Mouse (Mus musculus) heart, postnatal 14 days (tissue): ENCODE measurements around the gene Ywhah. TPM values are rescaled to one million over a fixed set of nuclear protein-coding genes. Genes with fewer than 3 reads are reported as not detected.

Source experiments
- DNase-seq, 2 experiments: peaks; one replicate each; pipeline ENCODE4 v3.0.0; 2021 to 2022
- intact Hi-C: fragments of 180-260 bp; cut with DNase I; formaldehyde crosslinking; loops from one replicate; pipeline ENCODE4 v1.15.1; 2025
- long read RNA-seq, 2 experiments: library from polyadenylated mRNA; stranded (forward); transcript quantifications; one replicate each; pipeline ENCODE4 v2.0.0; 2021
- total RNA-seq, 2 experiments: library from RNA; stranded (reverse); gene quantifications; 2 replicates each; pipeline ENCODE4 v1.2.3; 2021

The Ywhah gene
- 100 to 1,000 TPM; 104 to 126 TPM for total RNA-seq
- long read RNA-seq, experiment 1, transcript Ywhah-201 (2 exons, 1,764 nt): major isoform, 322 of 327 reads
- long read RNA-seq, experiment 1, partial matches to known transcripts: 0 of 327 reads
- long read RNA-seq, experiment 1, other reads (novel, unspliced or antisense): 3 of 327 reads
- long read RNA-seq, experiment 2, transcript Ywhah-201 (2 exons, 1,764 nt): major isoform, 196 of 197 reads
- long read RNA-seq, experiment 2, partial matches to known transcripts: 0 of 197 reads
- long read RNA-seq, experiment 2, other reads (novel, unspliced or antisense): 1 of 197 reads

- intact Hi-C loops: loop anchor here (5.0 kb wide), 1 partner anchor 156 kb away; the partner anchor contains the start of gene Depdc5
- peak; percentile 97 to 98 for DNase-seq
Observed at GRCm38 (mm10) chr5:33018561-33019425, at the start of gene Ywhah. Ywhah (plus strand) TSS chr5:33018816.

DNA sequence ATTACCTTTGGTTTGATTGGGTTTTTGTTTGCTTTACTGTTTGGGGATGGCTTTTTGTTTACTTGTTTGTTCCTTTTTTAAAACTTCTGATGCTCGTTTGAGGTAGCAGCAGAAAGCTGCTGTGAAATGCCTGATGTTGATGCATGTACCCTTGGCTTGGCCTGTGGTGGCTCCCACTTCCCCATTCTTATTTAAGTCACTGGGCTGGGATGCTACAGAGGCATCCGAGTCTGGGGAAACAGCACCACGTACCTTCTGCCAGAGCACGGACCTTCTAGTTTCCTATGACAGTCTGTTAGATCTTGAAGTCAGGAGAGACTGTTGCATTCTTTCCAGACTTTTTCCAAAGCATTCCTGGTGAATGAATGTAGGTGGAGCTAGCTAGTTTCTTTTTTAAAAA lies 42.1 kb upstream of the Ywhah start:
- intact Hi-C loops: loop anchor here (2.0 kb wide), 1 partner anchor 56 kb away; no protein-coding TSS in a partner anchor
- no peak for DNase-seq

DNA sequence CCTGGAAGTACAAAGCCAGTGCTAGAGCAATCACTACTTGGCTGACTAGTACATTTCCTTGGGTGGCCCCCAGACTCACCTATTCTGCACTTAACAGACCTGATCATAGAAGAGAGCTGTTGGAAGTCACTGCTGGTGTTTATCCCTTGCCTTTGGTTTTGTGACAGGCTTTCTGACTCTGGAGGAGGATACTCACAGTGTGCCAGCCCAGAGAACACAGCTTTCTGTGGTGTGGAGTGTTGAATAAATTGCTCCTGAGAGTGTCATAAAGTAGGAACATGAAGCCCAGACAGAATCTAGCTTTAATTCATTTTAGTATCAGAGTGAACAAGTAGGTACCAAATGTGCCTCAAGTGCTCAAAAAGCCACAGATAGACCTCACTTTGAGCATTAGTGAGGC lies 41.4 kb upstream of the Ywhah start:
- intact Hi-C loops: loop anchor here (2.0 kb wide), 1 partner anchor 56 kb away; no protein-coding TSS in a partner anchor
- DNase-seq: no peak

DNA sequence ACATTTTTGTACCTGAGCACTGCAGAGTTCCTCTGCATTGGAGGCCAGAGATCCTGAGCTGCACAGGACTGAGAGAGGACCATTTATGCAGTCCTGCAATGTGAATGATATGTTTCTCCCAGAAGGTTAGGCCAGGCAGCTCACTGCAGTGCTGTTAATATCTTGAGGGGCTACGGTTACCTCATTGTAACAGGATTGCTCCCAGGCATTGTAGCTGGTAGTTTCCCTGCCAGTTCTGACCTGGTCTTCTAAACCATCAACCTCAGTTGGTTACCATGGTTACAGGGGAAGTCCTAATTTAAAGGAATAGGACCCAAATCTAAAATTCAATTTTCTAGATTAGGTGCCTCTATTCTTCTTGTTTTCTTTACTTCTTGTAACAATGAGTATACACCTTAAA lies 33.2 kb upstream of the Ywhah start:
- DNase-seq: no peak
- intact Hi-C loops: loop anchor here (5.0 kb wide), 1 partner anchor 37 kb away; no protein-coding TSS in a partner anchor

GRCm38 (mm10) chr5:32987873-32988272 lies 30.7 kb upstream of the Ywhah start:
- intact Hi-C loops: loop anchor here (5.0 kb wide), 1 partner anchor 34 kb away; no protein-coding TSS in a partner anchor
- DNase-seq: no peak

GRCm38 (mm10) chr5:32989959-32990640 lies 28.5 kb upstream of the Ywhah start:
- no peak for DNase-seq
- intact Hi-C loops: loop anchor here (2.0 to 5.0 kb wide), 2 partner anchors 32 to 43 kb away; no protein-coding TSS in a partner anchor

- intact Hi-C loops: loop anchor here (2.0 kb wide), 1 partner anchor 42 kb away; no protein-coding TSS in a partner anchor
- DNase-seq: peak; percentile 40 to 58
Observed at GRCm38 (mm10) chr5:32991152-32991551, 27.5 kb upstream of the Ywhah start.

DNA sequence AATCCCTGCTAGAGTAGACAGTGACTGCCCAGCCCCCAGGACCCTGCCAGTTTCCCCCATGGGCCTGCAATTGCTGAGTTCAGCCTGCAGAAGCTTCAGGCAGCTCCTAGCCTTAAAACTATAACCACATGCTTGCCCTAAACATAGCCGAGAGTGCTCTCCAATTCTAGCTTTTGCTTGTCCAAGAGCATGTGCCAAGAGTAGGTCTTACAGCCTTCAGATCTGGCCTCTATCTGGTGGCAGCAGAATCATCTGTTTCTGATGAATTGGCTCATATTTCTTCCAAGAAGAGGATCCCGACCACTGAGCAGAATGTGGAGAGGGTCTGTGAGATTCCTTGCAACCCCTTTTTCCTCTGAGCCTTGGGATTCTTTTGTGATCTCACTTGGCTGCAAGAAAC lies 24.1 kb upstream of the Ywhah start:
- intact Hi-C loops: no loop called here
- DNase-seq: no peak

DNA sequence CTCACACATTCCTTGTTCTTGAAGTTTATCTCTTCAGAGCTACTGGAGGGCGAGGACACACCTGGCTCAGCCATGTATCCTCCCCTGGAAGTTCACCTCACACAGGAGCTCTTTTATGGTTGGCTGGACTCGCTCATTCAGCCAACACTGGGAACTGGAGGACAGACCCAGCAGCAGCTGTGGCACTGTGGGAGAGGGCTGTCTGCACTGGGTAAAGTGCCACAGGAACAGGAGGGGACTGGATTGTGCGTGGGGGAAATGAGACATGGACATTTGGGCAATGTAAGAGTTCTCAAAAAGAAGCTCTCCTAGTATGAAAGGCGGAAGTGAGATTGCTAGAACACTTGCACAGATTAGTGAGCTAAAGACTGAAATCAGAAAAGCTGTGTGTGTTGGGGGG lies 22.9 kb upstream of the Ywhah start:
- intact Hi-C loops: no loop called here
- no peak for DNase-seq

GRCm38 (mm10) chr5:32996560-32996959 lies 22.1 kb upstream of the Ywhah start:
- intact Hi-C loops: no loop called here
- no peak for DNase-seq

DNA sequence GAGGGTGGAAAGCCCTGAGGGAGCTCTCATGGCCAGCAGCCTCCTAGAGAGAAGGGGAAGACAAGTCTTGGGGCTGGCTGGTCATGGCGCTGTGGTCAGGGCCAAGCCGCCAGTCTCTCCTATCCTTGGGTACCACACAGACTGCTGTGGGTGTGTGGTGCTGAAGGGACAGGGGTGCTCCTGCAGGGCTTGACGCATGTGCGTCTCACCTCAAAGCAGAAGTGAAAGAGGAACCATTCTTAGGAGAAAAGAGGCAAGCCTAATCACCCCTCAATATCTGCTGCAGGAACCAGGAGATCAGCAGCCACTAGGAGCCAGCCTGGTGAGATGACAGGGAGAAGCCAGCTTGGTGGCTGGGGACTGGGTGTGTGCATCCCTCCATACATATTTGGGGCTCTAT lies 20.9 kb upstream of the Ywhah start:
- intact Hi-C loops: no loop called here

DNA sequence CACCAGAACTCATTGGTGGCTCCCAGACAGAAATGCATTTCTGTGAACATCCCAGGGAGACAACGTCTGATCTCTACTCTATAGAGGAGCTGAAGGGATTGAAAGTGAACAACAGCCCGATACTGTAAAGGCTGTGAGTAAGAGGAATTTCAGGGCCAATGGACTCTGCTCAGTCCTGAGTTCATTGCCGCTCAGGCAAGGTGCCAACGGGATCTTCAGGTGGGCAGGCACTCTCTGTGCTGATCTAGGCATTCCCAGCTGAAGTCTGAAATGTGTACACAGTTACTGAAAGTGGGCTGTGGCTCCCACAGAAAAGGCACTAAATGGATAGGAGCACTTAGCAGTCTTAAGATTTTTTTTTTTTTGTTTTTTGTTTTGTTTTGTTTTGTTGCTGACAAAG lies 19.8 kb upstream of the Ywhah start:
- intact Hi-C loops: no loop called here
- no peak for DNase-seq

More for the DNA sequence above, 20.9 kb upstream of the Ywhah start:
- no peak for DNase-seq

DNA sequence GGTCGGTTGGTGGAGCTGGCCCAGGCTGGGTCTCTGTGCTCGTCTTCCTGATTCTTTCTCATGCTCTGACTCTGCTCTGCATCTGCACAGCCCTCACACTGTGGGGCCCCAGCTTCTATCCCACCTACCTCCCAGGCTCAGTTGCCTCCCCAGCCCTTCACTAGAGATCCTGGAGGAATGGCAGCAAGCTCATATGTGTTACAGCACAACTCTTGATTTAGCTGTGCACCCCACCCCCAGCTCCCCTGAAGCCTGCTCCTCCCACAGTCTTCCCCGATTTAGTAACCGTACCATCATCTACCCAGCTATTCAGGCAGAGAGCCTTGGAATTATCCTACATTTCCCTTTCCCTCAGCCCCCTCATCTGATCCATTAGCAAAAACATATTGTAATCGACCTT lies 17.5 kb upstream of the Ywhah start:
- no peak for DNase-seq
- intact Hi-C loops: no loop called here

DNA sequence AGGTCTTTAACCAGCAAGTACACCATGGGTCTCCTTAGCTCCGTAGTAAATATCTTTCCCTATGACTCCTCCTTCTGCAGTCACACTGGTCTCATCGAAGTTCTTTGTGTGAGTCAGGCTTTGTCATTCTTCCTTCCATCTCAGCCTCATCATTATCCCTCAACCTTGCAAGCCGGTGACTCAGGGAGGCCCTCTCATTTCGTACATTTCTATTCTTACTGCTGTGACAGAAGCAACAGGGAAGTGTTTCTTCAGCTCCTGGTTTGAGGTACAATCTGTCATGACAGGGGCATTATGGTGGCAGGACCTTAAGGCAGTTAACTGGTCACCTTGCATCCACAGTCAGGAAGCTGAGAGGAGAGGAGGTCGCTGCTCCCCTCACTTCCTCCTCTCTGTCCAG lies 15.8 kb upstream of the Ywhah start:
- intact Hi-C loops: no loop called here
- no peak for DNase-seq

DNA sequence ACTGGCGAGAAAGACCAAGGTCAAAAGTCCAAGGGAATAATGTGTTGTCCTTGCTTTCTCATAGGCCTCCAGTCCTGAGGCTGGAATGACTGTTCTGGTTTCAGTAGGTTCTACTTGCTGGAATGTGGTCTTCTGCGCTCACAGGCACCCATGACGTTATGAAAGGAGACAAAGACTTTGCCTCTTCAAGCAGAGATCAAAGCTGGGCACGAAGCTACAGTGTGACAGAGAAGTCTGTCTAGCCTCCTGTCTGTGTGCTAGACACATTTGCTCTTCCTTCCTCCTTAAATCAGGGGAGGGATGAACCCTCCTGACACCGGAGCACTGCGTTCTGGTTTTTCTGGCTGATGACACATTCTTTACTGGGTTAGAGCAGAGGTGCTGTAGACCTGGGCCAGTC lies 15.1 kb upstream of the Ywhah start:
- intact Hi-C loops: no loop called here
- DNase-seq: no peak

- DNase-seq: no peak
Observed at GRCm38 (mm10) chr5:33004110-33004509, 14.5 kb upstream of the Ywhah start.

GRCm38 (mm10) chr5:33005442-33006145 lies 13.0 kb upstream of the Ywhah start:
- intact Hi-C loops: no loop called here
- no peak for DNase-seq

More at GRCm38 (mm10) chr5:33004110-33004509, 14.5 kb upstream of the Ywhah start:
- intact Hi-C loops: no loop called here

DNA sequence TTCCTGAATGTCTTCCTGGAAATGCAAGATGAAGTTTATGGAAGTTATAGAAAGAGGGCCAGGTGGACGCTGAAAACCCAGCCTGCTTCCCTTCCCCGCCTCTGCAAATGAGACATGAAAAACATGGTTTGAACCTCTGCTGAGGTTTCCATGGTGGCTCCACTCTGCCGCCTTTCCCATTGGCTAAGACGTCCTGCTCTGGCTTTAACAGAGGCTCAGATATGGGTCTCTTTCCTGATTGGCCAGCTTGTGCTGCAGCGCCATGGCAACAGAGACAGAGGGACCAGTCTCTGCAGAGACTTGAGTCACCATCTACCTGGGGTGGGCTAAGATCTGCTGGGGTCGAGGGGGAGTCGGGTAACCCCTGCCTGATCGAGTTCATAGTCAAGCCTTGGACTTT lies 11.9 kb upstream of the Ywhah start:
- DNase-seq: no peak
- intact Hi-C loops: no loop called here

- intact Hi-C loops: no loop called here
- no peak for DNase-seq
Observed at GRCm38 (mm10) chr5:33007371-33007770, 11.2 kb upstream of the Ywhah start.

GRCm38 (mm10) chr5:33009301-33009700 lies 9.3 kb upstream of the Ywhah start:
- no peak for DNase-seq
- intact Hi-C loops: no loop called here
